29 mouse cellular contexts compared by ENCODE assay signal in genomic region chr19:29372621-29373020, GRCm38 (mm10). TPM values are rescaled to one million over a fixed set of nuclear protein-coding genes. Genes with fewer than 3 reads are reported as not detected.
A peak's percentile ranks its signal among the peaks of the same experiment; 100 is the strongest.
DNase-seq lines count a peak whose midpoint lies in the region; ATAC-seq and TF ChIP-seq lines count a peak whose summit lies in the region.
"Had no signal": no experiment of that assay in that cellular context is flagged by ENCODE, and none has a peak within 500 bp of the region (broad histone marks: within the 10 kb centered on the region; RNA-seq: fewer than 3 reads in every experiment).

No protein-coding gene starts in this region.

- H3K27me3 ChIP-seq in forebrain, embryonic 15.5 days: no peaks in the 10 kb centered on the region
- no peaks in the 10 kb centered on the region for H3K27me3 ChIP-seq in forebrain, embryonic 14.5 days (replicated peaks; ENCODE audit: control insufficient read depth, insufficient read depth, low read length)
- H3K27me3 ChIP-seq in intestine, embryonic 15.5 days (replicated peaks): no peaks in the 10 kb centered on the region
- peaks cover 5% of the 10 kb centered on the region; the same call in 1 of the 2 replicates for H3K27me3 ChIP-seq in hindbrain, embryonic 13.5 days
- H3K27me3 ChIP-seq: heart, embryonic 15.5 days; kidney, embryonic 15.5 days; limb, embryonic 13.5 days; neural tube, embryonic 12.5 days had no signal

- no peak overlapping the region for H3K9ac ChIP-seq in forebrain, embryonic 15.5 days (replicated peaks)
- no peak overlapping the region for H3K9ac ChIP-seq in forebrain, embryonic 14.5 days (ENCODE audit: low read length)
- H3K9ac ChIP-seq in intestine, embryonic 15.5 days: no peak overlapping the region
- H3K9ac ChIP-seq in hindbrain, embryonic 13.5 days: no peak overlapping the region
- H3K9ac ChIP-seq: forebrain, postnatal 0 days; heart, embryonic 15.5 days; kidney, embryonic 15.5 days; limb, embryonic 13.5 days; liver, embryonic 14.5 days; neural tube, embryonic 12.5 days had no signal

- peaks cover 12% of the 10 kb centered on the region for H3K4me1 ChIP-seq in forebrain, embryonic 15.5 days
- no peaks in the 10 kb centered on the region for H3K4me1 ChIP-seq in forebrain, embryonic 14.5 days (ENCODE audit: control insufficient read depth, insufficient read depth, low read length)
- no peaks in the 10 kb centered on the region for H3K4me1 ChIP-seq in intestine, embryonic 15.5 days (replicated peaks)
- peaks cover under 1% of the 10 kb centered on the region; the same call in 1 of the 2 replicates for H3K4me1 ChIP-seq in hindbrain, embryonic 13.5 days (replicated peaks)
- H3K4me1 ChIP-seq: hindbrain, embryonic 10.5 days; neural tube, embryonic 12.5 days had no signal

- H3K27ac ChIP-seq in forebrain, embryonic 15.5 days (replicated peaks): peak overlapping the region; percentile 42
- no peak overlapping the region for H3K27ac ChIP-seq in forebrain, embryonic 14.5 days (ENCODE audit: low read depth, low read length)
- peak overlapping the region; percentile 58 for H3K27ac ChIP-seq in layer of hippocampus, adult 2 months
- H3K27ac ChIP-seq in intestine, embryonic 15.5 days: no peak overlapping the region
- no peak overlapping the region for H3K27ac ChIP-seq in hindbrain, embryonic 13.5 days
- H3K27ac ChIP-seq: heart, embryonic 15.5 days; hindbrain, embryonic 10.5 days; kidney, embryonic 15.5 days; limb, embryonic 13.5 days; liver, embryonic 14.5 days; neural tube, embryonic 12.5 days had no signal

- H3K9me3 ChIP-seq in forebrain, embryonic 15.5 days: no peaks in the 10 kb centered on the region
- H3K9me3 ChIP-seq in forebrain, embryonic 14.5 days (replicated peaks; ENCODE audit: control insufficient read depth, low read length): no peaks in the 10 kb centered on the region
- no peaks in the 10 kb centered on the region for H3K9me3 ChIP-seq in intestine, embryonic 15.5 days
- H3K9me3 ChIP-seq in hindbrain, embryonic 13.5 days: no peaks in the 10 kb centered on the region
- H3K9me3 ChIP-seq: heart, embryonic 15.5 days; hindbrain, embryonic 10.5 days; kidney, embryonic 15.5 days; limb, embryonic 13.5 days; neural tube, embryonic 12.5 days had no signal

- ATAC-seq in forebrain, embryonic 15.5 days (replicated peaks): no peak
- no peak for ATAC-seq in forebrain, embryonic 14.5 days
- no peak; the same call in 1 of the 2 replicates for ATAC-seq in intestine, embryonic 15.5 days
- ATAC-seq in granulocyte monocyte progenitor cell, adult 5-6 weeks (replicated peaks; ENCODE audit: poor library complexity, severe bottlenecking): no peak
- no peak for ATAC-seq in hindbrain, embryonic 13.5 days (ENCODE audit: low FRiP score)

- no peaks in the 10 kb centered on the region for H3K36me3 ChIP-seq in forebrain, embryonic 15.5 days
- no peaks in the 10 kb centered on the region for H3K36me3 ChIP-seq in forebrain, embryonic 14.5 days (ENCODE audit: control insufficient read depth, insufficient read depth, low read length)
- H3K36me3 ChIP-seq in intestine, embryonic 15.5 days: no peaks in the 10 kb centered on the region
- no peaks in the 10 kb centered on the region for H3K36me3 ChIP-seq in hindbrain, embryonic 13.5 days
- H3K36me3 ChIP-seq: heart, embryonic 15.5 days; hindbrain, embryonic 10.5 days; kidney, embryonic 15.5 days; limb, embryonic 13.5 days; neural tube, embryonic 12.5 days had no signal

- H3K4me3 ChIP-seq in forebrain, embryonic 15.5 days: no peak overlapping the region
- H3K4me3 ChIP-seq in forebrain, embryonic 14.5 days (ENCODE audit: low read depth, low read length): no peak overlapping the region
- H3K4me3 ChIP-seq in layer of hippocampus, adult 2 months: no peak overlapping the region
- H3K4me3 ChIP-seq in intestine, embryonic 15.5 days (replicated peaks): no peak overlapping the region
- no peak overlapping the region for H3K4me3 ChIP-seq in hindbrain, embryonic 13.5 days
- H3K4me3 ChIP-seq: hindbrain, embryonic 10.5 days; kidney, embryonic 15.5 days; limb, embryonic 13.5 days; neural tube, embryonic 12.5 days had no signal

- no peak overlapping the region for H3K4me2 ChIP-seq in forebrain, embryonic 15.5 days (replicated peaks)
- H3K4me2 ChIP-seq in forebrain, embryonic 14.5 days (ENCODE audit: low read length): no peak overlapping the region
- peak overlapping the region; percentile 29; the same call in 1 of the 2 replicates for H3K4me2 ChIP-seq in intestine, embryonic 15.5 days (replicated peaks)
- H3K4me2 ChIP-seq in hindbrain, embryonic 13.5 days: no peak overlapping the region

- no peak for TF ChIP-seq CTCF in layer of hippocampus, adult 2 months (conservative IDR thresholded peaks at IDR 0.05)

- 92% methylated on average over 3 of the region's 3 CpGs for WGBS in forebrain, embryonic 15.5 days
- 91% methylated on average over 3 of the region's 3 CpGs for WGBS in forebrain, embryonic 14.5 days
- 73% methylated on average over 3 of the region's 3 CpGs for WGBS in intestine, embryonic 15.5 days
- WGBS in hindbrain, embryonic 13.5 days: 86% methylated on average over 3 of the region's 3 CpGs

- DNase-seq in forebrain, embryonic 14.5 days (ENCODE audit: low spot score): no peak
- DNase-seq in layer of hippocampus, adult 2 months (ENCODE audit: low spot score in 2 of 2): no peak
- DNase-seq in layer of hippocampus, postnatal 10 days (ENCODE audit: low spot score in 2 of 2): no peak
- peak; percentile 41 for DNase-seq in A20 (ENCODE audit: low read depth, low spot score)
- DNase-seq: cerebellum, adult 9-10 months; thymus, adult 18-20 months had no signal

RNA-seq across cellular contexts. Expression of gene Cd274, which starts 5.4 kb away (rescaled TPM):
- polyA plus RNA-seq in forebrain, embryonic 15.5 days (2015; fragmentation: Nextera tagmentation; extraction: Ambion mirVana): 0.66 and 0.78 TPM in 2 replicates
- polyA plus RNA-seq in forebrain, embryonic 14.5 days (2014; fragmentation: Nextera tagmentation; extraction: Ambion mirVana): 0.46 and 0.74 TPM in 2 replicates
- 1 to 10 TPM in 1 of 2 experiments, under 1 TPM in 1; 1.00 to 1.2 TPM for total RNA-seq in layer of hippocampus, adult 2 months (2021)
- 1 to 10 TPM; 1.1 to 1.6 TPM for total RNA-seq in layer of hippocampus, postnatal 10 days (2021)
- polyA plus RNA-seq in intestine, embryonic 15.5 days (2015; fragmentation: Nextera tagmentation; extraction: Ambion mirVana): 0.40 and 0.69 TPM in 2 replicates
- total RNA-seq in granulocyte monocyte progenitor cell, adult 5-6 weeks (2014; fragmentation: Nextera tagmentation): 4.9 and 9.2 TPM in 2 replicates
- 5.3 TPM in 2 replicates for total RNA-seq in granulocyte monocyte progenitor cell, adult 5-6 weeks (2017)
- 0.38 and 0.40 TPM in 2 replicates for polyA plus RNA-seq in hindbrain, embryonic 13.5 days (2015; fragmentation: Nextera tagmentation; extraction: Ambion mirVana)
- polyA plus RNA-seq: erythroblast, embryonic 14.5 days had no signal

RNA-seq across cellular contexts. Expression of gene Plgrkt, which starts 5.4 kb away (rescaled TPM):
- polyA plus RNA-seq in forebrain, embryonic 15.5 days (2015; fragmentation: Nextera tagmentation; extraction: Ambion mirVana): 105 and 107 TPM in 2 replicates
- polyA plus RNA-seq in forebrain, embryonic 14.5 days (2014; fragmentation: Nextera tagmentation; extraction: Ambion mirVana): 109 TPM in 2 replicates
- total RNA-seq in layer of hippocampus, adult 2 months (2021): 10 to 100 TPM; 26.4 to 27.6 TPM
- 10 to 100 TPM; 33.3 to 33.9 TPM for total RNA-seq in layer of hippocampus, postnatal 10 days (2021)
- polyA plus RNA-seq in intestine, embryonic 15.5 days (2015; fragmentation: Nextera tagmentation; extraction: Ambion mirVana): 182 and 201 TPM in 2 replicates
- total RNA-seq in granulocyte monocyte progenitor cell, adult 5-6 weeks (2014; fragmentation: Nextera tagmentation): 90.3 and 93.3 TPM in 2 replicates
- 49.2 and 53.6 TPM in 2 replicates for total RNA-seq in granulocyte monocyte progenitor cell, adult 5-6 weeks (2017)
- 87.9 and 92.1 TPM in 2 replicates for polyA plus RNA-seq in hindbrain, embryonic 13.5 days (2015; fragmentation: Nextera tagmentation; extraction: Ambion mirVana)

RNA-seq across cellular contexts. Expression of gene Pdcd1lg2, which starts 38.1 kb away (rescaled TPM):
- not detected in 2 replicates for polyA plus RNA-seq in forebrain, embryonic 15.5 days (2015; fragmentation: Nextera tagmentation; extraction: Ambion mirVana)
- polyA plus RNA-seq in forebrain, embryonic 14.5 days (2014; fragmentation: Nextera tagmentation; extraction: Ambion mirVana): not detected in 2 replicates
- not detected for total RNA-seq in layer of hippocampus, adult 2 months (2021)
- total RNA-seq in layer of hippocampus, postnatal 10 days (2021): under 1 TPM in 1 of 2 experiments, not detected in 1; 0.50 TPM
- not detected in 2 replicates for polyA plus RNA-seq in intestine, embryonic 15.5 days (2015; fragmentation: Nextera tagmentation; extraction: Ambion mirVana)
- total RNA-seq in granulocyte monocyte progenitor cell, adult 5-6 weeks (2014; fragmentation: Nextera tagmentation): not detected in 2 replicates
- total RNA-seq in granulocyte monocyte progenitor cell, adult 5-6 weeks (2017): not detected in 2 replicates
- not detected in 2 replicates for polyA plus RNA-seq in hindbrain, embryonic 13.5 days (2015; fragmentation: Nextera tagmentation; extraction: Ambion mirVana)
- total RNA-seq: adrenal gland, adult 2 months; layer of hippocampus, postnatal 25 days; megakaryocyte-erythroid progenitor cell, adult 5-6 weeks had no signal
- polyA plus RNA-seq: adrenal gland, adult 2 months; embryonic facial prominence, embryonic 11.5 days; erythroblast, embryonic 14.5 days; forebrain, postnatal 0 days; gonadal fat pad, adult 2 months; heart, embryonic 15.5 days; hindbrain, embryonic 10.5 days; kidney, embryonic 15.5 days; limb, embryonic 13.5 days; lung, embryonic 16.5 days; neural tube, embryonic 12.5 days had no signal

RNA-seq across cellular contexts. Expression of gene Rln1, which starts 38.2 kb away (rescaled TPM):
- polyA plus RNA-seq in forebrain, embryonic 15.5 days (2015; fragmentation: Nextera tagmentation; extraction: Ambion mirVana): 1.8 and 3.4 TPM in 2 replicates
- 3.9 and 4.0 TPM in 2 replicates for polyA plus RNA-seq in forebrain, embryonic 14.5 days (2014; fragmentation: Nextera tagmentation; extraction: Ambion mirVana)
- 1 to 10 TPM; 2.2 to 4.1 TPM for total RNA-seq in layer of hippocampus, adult 2 months (2021)
- 1 to 10 TPM; 2.1 to 2.4 TPM for total RNA-seq in layer of hippocampus, postnatal 10 days (2021)
- polyA plus RNA-seq in intestine, embryonic 15.5 days (2015; fragmentation: Nextera tagmentation; extraction: Ambion mirVana): 0.21 and 0.32 TPM in 2 replicates
- not detected in 2 replicates for total RNA-seq in granulocyte monocyte progenitor cell, adult 5-6 weeks (2014; fragmentation: Nextera tagmentation)
- total RNA-seq in granulocyte monocyte progenitor cell, adult 5-6 weeks (2017): not detected in 2 replicates
- 1.7 and 2.3 TPM in 2 replicates for polyA plus RNA-seq in hindbrain, embryonic 13.5 days (2015; fragmentation: Nextera tagmentation; extraction: Ambion mirVana)
- total RNA-seq: adrenal gland, adult 2 months; common myeloid progenitor, adult 5-6 weeks; megakaryocyte-erythroid progenitor cell, adult 5-6 weeks had no signal
- polyA plus RNA-seq: adrenal gland, adult 2 months; erythroblast, embryonic 14.5 days; gonadal fat pad, adult 2 months; large intestine, adult 2 months; limb, embryonic 13.5 days; liver, embryonic 14.5 days; small intestine, adult 2 months had no signal

RNA-seq across cellular contexts. Expression of gene Insl6, which starts 47.5 kb away (rescaled TPM):
- polyA plus RNA-seq in forebrain, embryonic 15.5 days (2015; fragmentation: Nextera tagmentation; extraction: Ambion mirVana): 1.3 and 1.4 TPM in 2 replicates
- 2.3 and 3.2 TPM in 2 replicates for polyA plus RNA-seq in forebrain, embryonic 14.5 days (2014; fragmentation: Nextera tagmentation; extraction: Ambion mirVana)
- 1 to 10 TPM in 1 of 2 experiments, under 1 TPM in 1; 0.74 to 1.3 TPM for total RNA-seq in layer of hippocampus, adult 2 months (2021)
- under 1 TPM in 1 of 2 experiments, not detected in 1; 0.51 TPM for total RNA-seq in layer of hippocampus, postnatal 10 days (2021)
- polyA plus RNA-seq in intestine, embryonic 15.5 days (2015; fragmentation: Nextera tagmentation; extraction: Ambion mirVana): 12.8 and 13.8 TPM in 2 replicates
- total RNA-seq in granulocyte monocyte progenitor cell, adult 5-6 weeks (2014; fragmentation: Nextera tagmentation): 5.6 TPM in 1 of 2 replicates, not detected in the other
- 0.47 and 3.8 TPM in 2 replicates for total RNA-seq in granulocyte monocyte progenitor cell, adult 5-6 weeks (2017)
- polyA plus RNA-seq in hindbrain, embryonic 13.5 days (2015; fragmentation: Nextera tagmentation; extraction: Ambion mirVana): 2.9 and 3.8 TPM in 2 replicates
- total RNA-seq: left cerebral cortex, postnatal 14 days; midbrain, postnatal 0 days had no signal
- polyA plus RNA-seq: erythroblast, embryonic 14.5 days had no signal

Comparison
In these comparisons a context has a peak if more than half of its experiments do, and no peak if none do; other contexts are left out.
1. H3K27ac ChIP-seq: peak in forebrain, embryonic 15.5 days (single experiment) and layer of hippocampus, adult 2 months (single experiment); none in forebrain, embryonic 14.5 days (single experiment), intestine, embryonic 15.5 days (single experiment) and hindbrain, embryonic 13.5 days (single experiment).